Comparison of ENCODE assay signal across 12 mouse cellular contexts in genomic region chr19:41817325-41817724, GRCm38 (mm10). TPM values are rescaled to one million over a fixed set of nuclear protein-coding genes. Genes with fewer than 3 reads are reported as not detected.
DNase-seq lines count a peak whose midpoint lies in the region; ATAC-seq lines count a peak whose summit lies in the region.
"Had no signal": no experiment of that assay in that cellular context is flagged by ENCODE, and none has a peak within 500 bp of the region (broad histone marks: within the 10 kb centered on the region; RNA-seq: fewer than 3 reads in every experiment).

No protein-coding gene starts in this region.

- intact Hi-C loops in heart, postnatal 25 days (cut with DNase I), result no loop called here

- H3K4me2 ChIP-seq in midbrain, embryonic 16.5 days (ENCODE audit: low read length), result no peak overlapping the region
- H3K4me2 ChIP-seq: neural tube, embryonic 15.5 days had no signal

- H3K9ac ChIP-seq in midbrain, embryonic 16.5 days (ENCODE audit: low read depth, low read length), result no peak overlapping the region
- H3K9ac ChIP-seq: neural tube, embryonic 15.5 days had no signal

- H3K9me3 ChIP-seq in midbrain, embryonic 10.5 days (replicated peaks), result no peaks in the 10 kb centered on the region
- no peaks in the 10 kb centered on the region for H3K9me3 ChIP-seq in midbrain, embryonic 16.5 days (replicated peaks; ENCODE audit: control insufficient read depth, low read length, poor library complexity, severe bottlenecking)
- H3K9me3 ChIP-seq: neural tube, embryonic 15.5 days had no signal

- 0 out of 2 replicates have a peak overlapping the region, but pooled peaks have one; percentile 7 for H3K27ac ChIP-seq in midbrain, embryonic 10.5 days (replicated peaks)
- no peak overlapping the region for H3K27ac ChIP-seq in midbrain, embryonic 16.5 days (ENCODE audit: low read length)
- H3K27ac ChIP-seq: neural tube, embryonic 15.5 days had no signal

- H3K27me3 ChIP-seq in midbrain, embryonic 10.5 days (ENCODE audit: low read depth, poor library complexity, severe bottlenecking), result no peaks in the 10 kb centered on the region
- no peaks in the 10 kb centered on the region for H3K27me3 ChIP-seq in midbrain, embryonic 16.5 days (ENCODE audit: control insufficient read depth, insufficient read depth, low read depth, low read length)
- H3K27me3 ChIP-seq: neural tube, embryonic 15.5 days had no signal

- no peak overlapping the region for H3K4me3 ChIP-seq in midbrain, embryonic 10.5 days
- H3K4me3 ChIP-seq in midbrain, embryonic 16.5 days (ENCODE audit: low read depth, low read length), result no peak overlapping the region
- H3K4me3 ChIP-seq: erythroblast, embryonic 14.5 days; neural tube, embryonic 15.5 days had no signal

- peaks cover 20% of the 10 kb centered on the region for H3K4me1 ChIP-seq in midbrain, embryonic 10.5 days
- no peaks in the 10 kb centered on the region; the same call in 1 of the 2 replicates for H3K4me1 ChIP-seq in midbrain, embryonic 16.5 days (ENCODE audit: control insufficient read depth, insufficient read depth, low read length)
- H3K4me1 ChIP-seq: neural tube, embryonic 15.5 days had no signal

- no peaks in the 10 kb centered on the region for H3K36me3 ChIP-seq in midbrain, embryonic 10.5 days
- H3K36me3 ChIP-seq in midbrain, embryonic 16.5 days (ENCODE audit: control insufficient read depth, insufficient read depth, low read length), result no peaks in the 10 kb centered on the region
- H3K36me3 ChIP-seq: neural tube, embryonic 15.5 days had no signal

- WGBS in midbrain, embryonic 10.5 days, result 62% methylated on average over 10 of the region's 10 CpGs
- WGBS in midbrain, embryonic 16.5 days, result 62% methylated on average over 10 of the region's 10 CpGs

- DNase-seq in heart, adult 11 months, result peak; percentile 94
- no peak for DNase-seq in heart, postnatal 25 days (ENCODE audit: low spot score)
- no peak for DNase-seq in midbrain, embryonic 10.5 days (ENCODE audit: low spot score)
- DNase-seq in gastrocnemius, postnatal 25 days, result peak; percentile 74
- DNase-seq in skeletal muscle tissue, adult 2 months (ENCODE audit: low read depth, low spot score), result peak; percentile 88
- no peak for DNase-seq in frontal cortex, postnatal 25 days (ENCODE audit: low spot score in 2 of 2)
- DNase-seq in urinary bladder, postnatal 14 days (ENCODE audit: low spot score), result no peak
- DNase-seq: kidney, adult 18-20 months; right cerebral cortex, postnatal 25 days had no signal

- no peak for ATAC-seq in midbrain, embryonic 16.5 days

RNA-seq across cellular contexts. Expression of gene Frat1, which starts 12.4 kb away (rescaled TPM):
- 1 to 10 TPM; 3.7 to 4.9 TPM for total RNA-seq in heart, postnatal 25 days (2021)
- 10.3 and 11.9 TPM in 2 replicates for polyA plus RNA-seq in midbrain, embryonic 10.5 days (2016; fragmentation: Nextera tagmentation; extraction: Ambion mirVana)
- 27.3 and 28.2 TPM in 2 replicates for polyA plus RNA-seq in midbrain, embryonic 16.5 days (2015; fragmentation: Nextera tagmentation; extraction: Ambion mirVana)
- 1 to 10 TPM; 5.9 to 7.3 TPM for total RNA-seq in gastrocnemius, postnatal 25 days (2021)

RNA-seq across cellular contexts. Expression of gene Arhgap19, which starts 15.5 kb away (rescaled TPM):
- total RNA-seq in heart, postnatal 25 days (2021), result 1 to 10 TPM; 1.6 to 1.8 TPM
- 38.1 and 39.5 TPM in 2 replicates for polyA plus RNA-seq in midbrain, embryonic 10.5 days (2016; fragmentation: Nextera tagmentation; extraction: Ambion mirVana)
- polyA plus RNA-seq in midbrain, embryonic 16.5 days (2015; fragmentation: Nextera tagmentation; extraction: Ambion mirVana), result 4.3 TPM in 2 replicates
- total RNA-seq in gastrocnemius, postnatal 25 days (2021), result 1 to 10 TPM; 6.1 to 8.1 TPM

RNA-seq across cellular contexts. Expression of gene Frat2, which starts 30.6 kb away (rescaled TPM):
- total RNA-seq in heart, postnatal 25 days (2021), result 1 to 10 TPM; 5.6 to 5.8 TPM
- 5.4 and 6.5 TPM in 2 replicates for polyA plus RNA-seq in midbrain, embryonic 10.5 days (2016; fragmentation: Nextera tagmentation; extraction: Ambion mirVana)
- polyA plus RNA-seq in midbrain, embryonic 16.5 days (2015; fragmentation: Nextera tagmentation; extraction: Ambion mirVana), result 5.0 and 5.6 TPM in 2 replicates
- 10 to 100 TPM; 19.7 to 22.4 TPM for total RNA-seq in gastrocnemius, postnatal 25 days (2021)

Comparison
In these comparisons a context has a peak if more than half of its experiments do, and no peak if none do; other contexts are left out.
1. DNase-seq: peak in heart, adult 11 months (single experiment), gastrocnemius, postnatal 25 days (single experiment) and skeletal muscle tissue, adult 2 months (single experiment); none in heart, postnatal 25 days (single experiment), midbrain, embryonic 10.5 days (single experiment), frontal cortex, postnatal 25 days (0 of 2) and urinary bladder, postnatal 14 days (single experiment).